Mouse (Mus musculus) hindbrain, embryonic 15.5 days (tissue): ENCODE data around the gene Cd3g. TPM values are rescaled to one million over a fixed set of nuclear protein-coding genes. Genes with fewer than 3 reads are reported as not detected.

Experiments used
- ATAC-seq: fragments of 200-750 bp; cut with Nextera tagmentation; 2 replicates; pipeline ENCODE4 v1.8.0; 2017; ENCODE audit warnings: low read depth, moderate number of reproducible peaks, moderate TSS enrichment; ENCODE audit not compliant: low FRiP score
- H3K27ac ChIP-seq: fragments of 300-500 bp; sonication (generic); replicated peaks from 2 replicates; pipeline ENCODE4 v1.5.1; 2015; ENCODE audit warnings: mild to moderate bottlenecking, inconsistent platforms
- H3K27me3 ChIP-seq: fragments of 300-500 bp; sonication (generic); 2 replicates; pipeline ENCODE4 v1.6.1; 2015; ENCODE audit warnings: control low read depth, inconsistent platforms
- H3K36me3 ChIP-seq: fragments of 300-500 bp; sonication (generic); 2 replicates; pipeline ENCODE4 v1.6.1; 2015; ENCODE audit warnings: control low read depth, inconsistent platforms
- H3K4me1 ChIP-seq: fragments of 300-500 bp; sonication (generic); replicated peaks from 2 replicates; pipeline ENCODE4 v1.6.1; 2015; ENCODE audit warnings: control low read depth, inconsistent platforms
- H3K4me2 ChIP-seq: fragments of 300-500 bp; sonication (generic); 2 replicates; pipeline ENCODE4 v1.6.1; 2015; ENCODE audit warnings: moderate library complexity, mild to moderate bottlenecking, inconsistent platforms
- H3K4me3 ChIP-seq: fragments of 300-500 bp; sonication (generic); 2 replicates; pipeline ENCODE4 v1.5.1; 2015; ENCODE audit warnings: mild to moderate bottlenecking, inconsistent platforms
- H3K9ac ChIP-seq: fragments of 300-500 bp; sonication (generic); 2 replicates; pipeline ENCODE4 v1.6.1; 2015; ENCODE audit warnings: inconsistent platforms
- H3K9me3 ChIP-seq: fragments of 300-500 bp; sonication (generic); 2 replicates; pipeline ENCODE4 v1.6.1; 2016; ENCODE audit warnings: control low read depth, inconsistent platforms
- WGBS: fragments of 180-500 bp; shearing (Covaris S2); methylation state at CpG from one replicate; pipeline ENCODE4 v1.1.7; 2015; 5-methylcytosine and 5-hydroxymethylcytosine counted together
- polyA plus RNA-seq: library from polyadenylated mRNA; unstranded; fragments of >200 nt; fragmentation: Nextera tagmentation; extraction: Ambion mirVana; gene quantifications from 2 replicates; pipeline ENCODE4 v1.2.1, GENCODE M21; 2015

Gene Cd3g
- polyA plus RNA-seq, 1 experiment from 2014 or later: not detected

- no peaks in the 10 kb centered on the region for H3K27me3 ChIP-seq
- H3K27ac ChIP-seq: no peak overlapping the region
- H3K4me3 ChIP-seq: no peak overlapping the region
- H3K4me2 ChIP-seq: no peak overlapping the region
- no peaks in the 10 kb centered on the region for H3K36me3 ChIP-seq
- WGBS: 82% methylated on average over 12 of the region's 12 CpGs
- no peaks in the 10 kb centered on the region for H3K4me1 ChIP-seq
- ATAC-seq: no peak
- H3K9me3 ChIP-seq: no peaks in the 10 kb centered on the region
- no peak overlapping the region for H3K9ac ChIP-seq
These were observed 27.2 kb upstream of the Cd3g start for GRCm38 (mm10) chr9:45007404-45007803.

DNA sequence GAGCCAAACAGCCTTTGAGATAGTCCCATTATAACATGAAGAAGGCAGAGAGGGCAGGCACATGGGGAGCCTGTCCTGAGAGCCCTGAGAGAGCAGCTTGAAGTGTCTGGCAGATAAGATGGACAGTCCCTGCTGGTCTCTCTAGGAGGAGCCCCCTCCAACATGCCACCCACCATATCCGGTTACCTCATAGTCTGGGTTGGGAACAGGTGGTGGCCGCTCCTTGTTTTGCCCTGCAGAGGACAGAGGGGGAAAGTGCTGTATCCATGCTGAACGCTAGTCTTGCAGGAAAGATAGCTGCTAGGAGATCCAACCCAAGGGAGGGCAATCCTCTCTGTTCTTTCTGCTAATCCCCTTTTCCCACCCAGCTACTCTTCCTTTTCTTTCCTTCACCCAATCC is 20.0 kb upstream of the Cd3g start:
- H3K9ac ChIP-seq: no peak overlapping the region
- no peaks in the 10 kb centered on the region for H3K27me3 ChIP-seq
- no peaks in the 10 kb centered on the region for H3K36me3 ChIP-seq
- H3K4me2 ChIP-seq: no peak overlapping the region
- no peaks in the 10 kb centered on the region for H3K9me3 ChIP-seq
- ATAC-seq: no peak
- 80% methylated on average over 3 of the region's 3 CpGs for WGBS
- H3K4me1 ChIP-seq: no peaks in the 10 kb centered on the region
- no peak overlapping the region for H3K27ac ChIP-seq
- no peak overlapping the region for H3K4me3 ChIP-seq

- Histone ChIP-seq H3K4me3 (no peak overlapping the region), H3K9ac (no peak overlapping the region), H3K27ac (no peak overlapping the region), H3K36me3 (no peaks in the 10 kb centered on the region), H3K4me1 (no peaks in the 10 kb centered on the region), H3K9me3 (no peaks in the 10 kb centered on the region), H3K4me2 (no peak overlapping the region), H3K27me3 (no peaks in the 10 kb centered on the region)
- WGBS: 81% methylated on average over 5 of the region's 5 CpGs
- ATAC-seq: no peak
These were observed 19.5 kb upstream of the Cd3g start for GRCm38 (mm10) chr9:44999776-45000175.

DNA sequence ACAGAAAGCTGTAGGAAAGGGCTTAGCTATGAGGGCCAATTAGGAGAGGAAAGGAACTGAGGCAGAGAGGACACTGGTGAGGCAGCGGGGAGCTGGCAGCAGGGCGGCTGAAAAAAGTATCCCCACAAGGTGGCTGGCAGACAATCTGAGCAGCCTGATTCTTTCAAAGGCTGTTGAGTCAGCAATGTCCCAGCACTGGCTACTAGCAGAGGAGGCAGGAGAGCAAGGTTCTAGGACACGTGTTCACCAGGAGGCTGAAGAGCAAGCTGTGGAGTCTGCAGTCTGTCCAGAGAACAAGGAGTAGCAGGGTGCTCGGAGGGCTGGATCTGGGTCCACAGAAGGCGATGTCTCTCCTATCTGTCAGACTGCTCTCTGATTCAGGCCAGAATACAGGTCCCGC is 18.9 kb upstream of the Cd3g start:
- Histone ChIP-seq H3K9me3 (no peaks in the 10 kb centered on the region), H3K4me3 (no peak overlapping the region), H3K4me1 (no peaks in the 10 kb centered on the region), H3K4me2 (no peak overlapping the region), H3K36me3 (no peaks in the 10 kb centered on the region), H3K27ac (no peak overlapping the region), H3K27me3 (no peaks in the 10 kb centered on the region), H3K9ac (no peak overlapping the region)
- WGBS: 60% methylated on average over 6 of the region's 6 CpGs
- no peak for ATAC-seq

- ATAC-seq: no peak
- Histone ChIP-seq H3K9ac (no peak overlapping the region), H3K36me3 (no peaks in the 10 kb centered on the region), H3K4me2 (no peak overlapping the region), H3K27ac (no peak overlapping the region), H3K27me3 (no peaks in the 10 kb centered on the region), H3K9me3 (no peaks in the 10 kb centered on the region), H3K4me1 (no peaks in the 10 kb centered on the region), H3K4me3 (no peak overlapping the region)
- 84% methylated on average over 11 of the region's 11 CpGs for WGBS
These were observed 17.9 kb upstream of the Cd3g start for GRCm38 (mm10) chr9:44998138-44998537.

DNA sequence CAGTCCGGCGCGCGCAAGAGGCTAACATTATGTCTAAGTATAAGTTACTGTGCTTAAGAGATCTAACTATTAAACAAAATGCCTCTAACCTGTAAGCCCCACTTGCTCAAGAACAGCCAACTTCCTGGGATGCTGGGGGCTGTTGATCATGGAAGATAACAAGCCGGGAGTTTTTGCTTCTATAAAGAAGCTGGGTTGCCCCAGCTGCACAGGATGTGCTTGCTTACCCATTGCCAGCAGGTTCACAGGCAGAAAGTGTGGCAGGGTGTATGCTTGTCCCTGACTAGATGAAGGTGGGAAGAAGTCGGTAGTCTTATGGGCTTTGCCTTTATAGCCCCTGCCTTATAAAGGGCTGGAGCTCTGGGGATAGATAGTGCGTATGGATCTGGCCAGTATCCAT is 16.4 kb upstream of the Cd3g start:
- no peak overlapping the region for H3K4me3 ChIP-seq
- H3K4me1 ChIP-seq: no peaks in the 10 kb centered on the region
- no peaks in the 10 kb centered on the region for H3K36me3 ChIP-seq
- WGBS: 95% methylated on average over 7 of the region's 7 CpGs
- no peaks in the 10 kb centered on the region for H3K9me3 ChIP-seq
- H3K4me2 ChIP-seq: no peak overlapping the region
- ATAC-seq: no peak
- no peak overlapping the region for H3K27ac ChIP-seq
- H3K9ac ChIP-seq: no peak overlapping the region
- no peaks in the 10 kb centered on the region for H3K27me3 ChIP-seq

DNA sequence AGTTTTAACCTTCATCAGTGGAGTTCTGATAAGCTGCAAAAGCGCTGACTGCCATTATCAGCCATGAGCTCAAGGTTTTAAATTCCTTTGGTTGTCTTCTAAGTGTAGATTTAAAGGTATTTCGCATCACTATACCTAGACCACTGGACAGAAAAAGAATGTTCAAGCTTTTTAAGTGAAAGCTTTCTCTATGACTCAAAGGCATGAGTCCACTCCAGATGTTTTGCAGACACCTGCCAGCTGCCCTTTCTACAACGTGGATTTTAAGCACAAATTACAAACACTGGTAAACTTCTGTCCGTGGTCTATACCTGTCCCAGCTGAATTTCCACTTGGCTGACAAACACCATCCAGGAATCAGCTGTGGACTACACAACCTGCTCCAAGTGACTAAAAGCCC is 14.7 kb upstream of the Cd3g start:
- Histone ChIP-seq H3K4me3 (no peak overlapping the region), H3K9ac (no peak overlapping the region), H3K27me3 (no peaks in the 10 kb centered on the region), H3K4me2 (no peak overlapping the region), H3K27ac (no peak overlapping the region), H3K9me3 (no peaks in the 10 kb centered on the region), H3K36me3 (no peaks in the 10 kb centered on the region), H3K4me1 (no peaks in the 10 kb centered on the region)
- no peak for ATAC-seq
- WGBS: 85% methylated on average over 4 of the region's 4 CpGs

DNA sequence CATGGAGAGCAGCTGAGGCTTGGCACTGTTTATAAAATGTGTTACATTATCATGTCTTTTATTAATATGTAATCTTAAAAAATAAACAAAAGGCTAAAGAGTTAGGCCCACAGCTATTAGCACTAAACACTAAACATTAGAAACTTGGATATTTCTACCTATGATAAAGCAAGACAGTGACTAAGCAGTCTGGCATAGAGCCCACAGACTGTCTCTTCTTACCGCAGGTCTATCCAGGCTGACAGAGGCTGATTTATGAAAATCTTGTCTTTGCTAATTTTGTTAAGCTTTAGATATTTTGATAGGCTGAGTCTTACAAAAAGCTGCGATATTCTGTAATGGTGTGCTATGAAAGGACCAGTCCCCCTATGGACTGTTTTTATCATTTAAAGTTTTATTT is 13.0 kb upstream of the Cd3g start:
- 90% methylated on average over 2 of the region's 2 CpGs for WGBS
- ATAC-seq: no peak
- Histone ChIP-seq H3K4me3 (no peak overlapping the region), H3K27ac (no peak overlapping the region), H3K27me3 (no peaks in the 10 kb centered on the region), H3K9me3 (no peaks in the 10 kb centered on the region), H3K4me2 (no peak overlapping the region), H3K9ac (no peak overlapping the region), H3K36me3 (no peaks in the 10 kb centered on the region), H3K4me1 (no peaks in the 10 kb centered on the region)

DNA sequence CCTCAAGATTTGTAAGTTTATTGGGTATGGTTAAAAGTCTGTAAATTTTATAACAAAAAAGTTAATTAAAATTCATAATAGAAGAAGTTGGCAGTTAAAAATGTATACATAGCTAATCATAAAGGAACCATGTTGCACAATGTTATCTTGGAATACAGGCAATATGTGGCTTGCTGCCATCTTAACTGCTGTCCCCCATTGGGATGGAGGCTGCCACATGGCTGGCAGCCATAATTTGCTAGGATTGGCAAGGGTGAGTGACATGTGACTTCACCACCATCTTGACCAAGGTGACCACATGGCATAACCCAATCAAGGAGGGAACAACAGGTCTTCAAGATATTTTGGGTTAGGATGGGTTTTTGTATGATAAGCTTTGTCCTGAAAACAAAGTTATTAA is 12.0 kb upstream of the Cd3g start:
- no peak for ATAC-seq
- H3K4me2 ChIP-seq: no peak overlapping the region
- H3K4me1 ChIP-seq: no peaks in the 10 kb centered on the region
- H3K4me3 ChIP-seq: no peak overlapping the region
- no peaks in the 10 kb centered on the region for H3K9me3 ChIP-seq
- no peak overlapping the region for H3K27ac ChIP-seq
- no peaks in the 10 kb centered on the region for H3K36me3 ChIP-seq
- H3K9ac ChIP-seq: no peak overlapping the region
- H3K27me3 ChIP-seq: no peaks in the 10 kb centered on the region

DNA sequence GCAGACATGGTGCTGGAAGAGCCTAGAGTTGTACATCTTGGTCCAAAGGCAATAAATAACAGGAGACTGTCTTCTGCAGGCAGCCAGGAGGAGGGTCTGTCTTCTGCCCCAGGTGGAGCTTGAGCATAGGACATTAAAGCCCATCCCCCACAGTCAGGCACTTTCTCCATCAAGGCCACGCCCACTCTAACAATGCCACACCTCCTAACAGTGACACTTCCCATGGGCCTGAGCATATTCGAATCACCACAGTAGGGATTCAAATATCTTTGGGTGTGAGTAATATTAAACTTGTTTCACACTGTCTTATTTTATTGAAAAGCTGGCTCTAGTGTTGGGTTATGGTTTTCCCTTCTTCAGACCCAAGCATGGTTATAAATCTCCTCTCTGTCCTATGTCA is 11.6 kb upstream of the Cd3g start:
- no peak overlapping the region for H3K4me3 ChIP-seq
- no peak overlapping the region for H3K4me2 ChIP-seq
- no peaks in the 10 kb centered on the region for H3K4me1 ChIP-seq
- WGBS: 81% methylated on average over 2 of the region's 2 CpGs
- no peak for ATAC-seq
- H3K27ac ChIP-seq: no peak overlapping the region
- no peak overlapping the region for H3K9ac ChIP-seq
- no peaks in the 10 kb centered on the region for H3K9me3 ChIP-seq
- no peaks in the 10 kb centered on the region for H3K27me3 ChIP-seq
- no peaks in the 10 kb centered on the region for H3K36me3 ChIP-seq

DNA sequence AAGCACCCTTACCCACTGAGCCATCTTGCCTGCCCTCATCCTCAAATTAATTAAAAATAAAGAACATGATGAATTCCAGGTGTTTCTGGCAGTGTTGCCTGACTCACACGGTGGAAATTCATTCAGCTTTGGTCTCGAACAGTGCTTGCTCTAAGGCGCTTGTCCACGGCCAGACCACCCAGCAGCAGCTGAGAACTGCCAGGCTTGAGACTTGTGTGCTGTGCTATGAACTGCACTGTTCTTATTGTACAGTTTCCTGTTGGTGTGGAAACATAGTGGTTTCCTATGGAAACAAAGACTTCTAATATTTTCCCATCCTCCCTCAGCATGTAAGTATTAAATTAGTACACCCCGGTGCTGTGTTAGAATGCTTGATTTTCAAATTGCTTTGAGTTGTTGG is 6.7 kb upstream of the Cd3g start:
- 76% methylated on average over 5 of the region's 5 CpGs for WGBS
- H3K27ac ChIP-seq: no peak overlapping the region
- H3K27me3 ChIP-seq: no peaks in the 10 kb centered on the region
- no peak for ATAC-seq
- no peak overlapping the region for H3K9ac ChIP-seq
- no peak overlapping the region for H3K4me2 ChIP-seq
- H3K9me3 ChIP-seq: no peaks in the 10 kb centered on the region
- H3K4me3 ChIP-seq: no peak overlapping the region
- no peaks in the 10 kb centered on the region for H3K4me1 ChIP-seq
- H3K36me3 ChIP-seq: no peaks in the 10 kb centered on the region

DNA sequence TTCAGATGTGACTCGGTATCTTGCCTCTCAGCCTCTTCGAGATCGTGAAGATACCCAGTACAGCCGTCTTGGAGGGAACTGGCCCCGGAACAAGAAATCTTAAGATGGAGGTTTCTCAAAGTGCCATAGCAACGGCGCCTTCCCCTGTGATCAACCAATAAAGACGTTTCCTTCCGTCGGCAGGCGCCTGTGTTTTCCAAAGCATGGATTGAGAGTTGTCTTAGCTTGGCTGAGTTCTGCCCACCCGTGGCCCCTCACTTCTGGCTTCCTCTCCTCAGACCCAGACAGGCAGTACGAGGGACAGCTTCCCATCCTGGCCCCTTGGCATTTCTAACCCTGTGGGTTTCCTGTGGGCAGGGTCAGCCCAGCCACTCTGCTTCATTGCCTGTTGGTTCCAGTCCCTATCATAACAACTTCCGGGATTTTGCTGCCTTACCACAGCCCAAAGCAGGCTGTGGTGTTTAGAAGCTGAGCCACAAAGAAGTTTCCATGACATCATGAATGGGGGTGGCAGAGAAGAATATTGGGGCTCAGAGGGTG is 6.1 kb upstream of the Cd3g start:
- no peak for ATAC-seq
- Histone ChIP-seq H3K27ac (no peak overlapping the region), H3K4me1 (no peaks in the 10 kb centered on the region), H3K36me3 (no peaks in the 10 kb centered on the region), H3K4me2 (no peak overlapping the region), H3K4me3 (no peak overlapping the region), H3K27me3 (no peaks in the 10 kb centered on the region), H3K9me3 (no peaks in the 10 kb centered on the region), H3K9ac (no peak overlapping the region)
- WGBS: 55% methylated on average over 14 of the region's 14 CpGs

- no peak overlapping the region for H3K4me3 ChIP-seq
- H3K27me3 ChIP-seq: no peaks in the 10 kb centered on the region
- no peak overlapping the region for H3K27ac ChIP-seq
- 79% methylated on average over 3 of the region's 3 CpGs for WGBS
- H3K4me1 ChIP-seq: no peaks in the 10 kb centered on the region
- no peak overlapping the region for H3K4me2 ChIP-seq
- no peaks in the 10 kb centered on the region for H3K9me3 ChIP-seq
- no peaks in the 10 kb centered on the region for H3K36me3 ChIP-seq
- H3K9ac ChIP-seq: no peak overlapping the region
- ATAC-seq: no peak
These were observed 5.5 kb upstream of the Cd3g start for GRCm38 (mm10) chr9:44985721-44986161.
